Mouse (Mus musculus): ENCODE measurements around the gene Gpc6.

Gpc6 gene

DNA sequence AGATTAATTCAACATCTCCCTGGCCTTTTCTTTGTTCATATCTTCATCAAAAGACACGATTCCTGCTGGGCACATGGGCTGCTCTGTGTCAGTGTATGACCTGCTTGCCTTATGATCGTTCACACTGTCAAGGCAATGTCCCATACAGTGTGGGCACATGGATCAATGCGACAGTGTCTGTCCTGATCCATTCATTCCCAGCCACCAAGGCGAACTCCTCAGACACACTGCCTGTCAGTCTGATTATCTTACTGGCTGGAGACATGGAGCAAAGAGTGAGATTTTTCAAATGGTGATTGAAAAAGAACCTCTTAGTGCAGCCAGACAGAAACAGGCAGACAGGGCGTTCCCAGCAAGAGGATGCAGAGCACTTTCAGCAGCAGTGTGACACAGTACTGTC, 143.1 kb downstream of the Gpc6 start:
- DNase-seq, result no peak

DNA sequence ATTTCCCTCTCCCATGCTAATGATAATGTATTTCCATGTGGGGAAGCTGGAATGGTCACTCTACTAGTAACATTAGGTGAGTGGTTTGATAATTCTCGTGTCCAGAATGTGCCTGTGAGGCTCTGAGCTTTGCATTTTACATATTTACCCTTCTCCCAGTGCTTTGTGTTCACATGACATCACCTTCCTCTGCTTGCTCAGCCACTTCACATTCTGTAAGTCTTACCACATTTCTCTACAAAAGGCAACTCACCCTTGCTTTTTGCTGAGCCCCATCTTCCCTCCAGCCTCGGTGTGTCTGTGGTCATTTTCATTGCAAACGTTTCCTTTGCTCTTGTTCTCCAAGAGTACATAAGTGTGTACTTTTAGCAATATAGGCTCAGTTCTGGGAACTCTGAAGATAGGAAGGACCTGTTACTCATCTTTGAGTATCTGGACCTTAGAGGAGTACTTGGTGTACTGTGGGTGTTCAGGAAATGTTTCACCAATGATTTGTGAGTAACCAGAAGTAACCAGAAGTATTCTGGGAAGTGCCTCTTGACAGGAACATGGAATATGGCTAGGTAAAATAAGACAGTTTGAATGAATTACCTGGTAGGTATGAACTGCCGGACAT, 145.5 kb downstream of the Gpc6 start:
- DNase-seq, result no peak

DNA sequence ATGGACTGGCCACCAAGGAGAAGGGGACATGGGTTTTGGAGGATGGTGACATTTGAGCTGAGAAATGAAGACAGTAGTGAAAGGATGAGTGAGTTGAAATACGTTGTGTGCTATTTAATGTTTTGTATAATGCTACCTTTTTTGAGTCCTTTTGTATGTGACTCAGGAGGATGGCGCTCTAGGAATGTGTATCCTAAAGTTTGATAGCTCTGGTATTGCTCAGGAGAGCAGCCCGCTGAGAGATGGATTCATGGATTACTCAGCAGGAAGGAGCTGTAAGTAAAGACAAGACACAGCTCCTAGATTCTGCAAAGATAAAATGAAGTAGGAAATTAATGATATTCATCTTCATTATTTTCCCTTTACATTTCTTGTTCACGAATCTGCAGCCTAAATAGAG, 168.5 kb downstream of the Gpc6 start:
- no peak for DNase-seq

DNA sequence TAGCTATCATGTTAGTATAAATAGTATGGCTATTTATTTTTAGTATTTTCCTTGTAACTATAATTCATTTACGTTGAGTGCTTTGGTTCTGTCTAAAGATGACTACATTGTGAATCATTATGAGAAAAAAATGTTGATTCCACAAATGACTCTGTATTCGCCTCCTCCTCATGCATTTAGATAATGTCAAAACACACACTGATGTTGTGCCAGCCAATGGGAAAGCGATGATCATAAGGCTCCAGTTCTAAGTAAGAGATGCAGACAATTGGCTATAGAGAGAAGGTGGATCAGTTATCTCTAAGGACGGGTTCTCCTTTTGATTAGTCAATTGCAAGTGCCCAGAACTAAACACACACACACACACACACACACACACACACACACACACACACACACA, 181.8 kb downstream of the Gpc6 start:
- DNase-seq, result no peak

DNA sequence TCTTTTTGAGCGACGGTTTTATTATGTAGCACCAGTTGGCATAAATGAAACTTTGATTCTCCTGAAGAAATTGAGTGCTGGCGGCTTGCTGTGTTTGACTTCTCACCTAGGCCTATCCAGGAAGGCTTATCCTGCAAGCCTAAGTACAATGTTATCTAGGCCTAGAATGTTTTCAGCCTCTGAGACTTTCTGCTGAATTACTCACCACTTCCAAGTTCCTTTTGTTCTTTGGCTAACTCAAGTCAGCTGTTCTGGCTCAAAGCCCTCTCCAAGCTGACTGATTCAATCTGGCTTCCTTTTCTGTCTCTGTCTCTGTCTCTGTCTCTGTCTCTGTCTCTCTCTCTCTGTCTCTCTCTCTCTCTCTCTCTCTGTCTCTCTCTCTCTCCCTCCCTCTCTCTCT, 188.0 kb downstream of the Gpc6 start:
- no peak for DNase-seq

DNA sequence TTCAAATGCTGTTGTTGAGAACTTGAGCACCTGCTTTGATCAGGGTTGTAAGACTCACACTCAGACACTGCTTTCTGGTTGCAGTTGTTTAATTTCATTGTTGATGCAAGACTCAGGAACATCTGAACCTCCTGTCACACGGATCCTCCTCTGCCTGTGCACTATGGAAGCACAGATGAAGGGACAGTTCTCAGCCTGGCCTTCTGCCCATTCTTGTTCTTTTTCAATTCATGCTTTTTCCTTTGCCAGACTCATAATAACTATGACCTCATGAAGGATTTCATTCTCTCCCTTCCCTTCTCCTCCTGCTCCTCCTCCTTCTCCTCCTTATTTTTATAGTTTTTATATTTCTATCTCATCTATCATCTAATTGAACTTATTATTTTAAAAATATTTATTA, 196.9 kb downstream of the Gpc6 start:
- DNase-seq, result peak; percentile 30 to 43

DNA sequence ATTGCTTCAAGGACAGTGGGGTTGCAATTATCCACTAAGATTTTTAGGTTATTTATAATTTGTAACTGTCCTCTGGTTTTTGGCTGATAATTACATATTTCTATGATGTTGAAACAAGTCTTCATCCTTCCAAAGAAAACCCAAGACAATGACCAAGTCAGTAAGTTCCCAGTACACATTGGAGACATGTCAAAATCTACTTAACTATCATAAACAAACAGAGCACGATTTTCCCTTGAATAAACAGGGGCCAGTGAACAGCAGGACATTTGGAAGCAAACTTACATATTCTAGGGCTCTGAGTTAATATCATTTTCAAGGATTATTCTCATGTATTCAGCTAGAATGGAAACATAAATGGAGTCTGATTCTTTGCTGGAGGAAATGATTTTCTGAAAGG, 205.2 kb downstream of the Gpc6 start:
- DNase-seq, result no peak

DNA sequence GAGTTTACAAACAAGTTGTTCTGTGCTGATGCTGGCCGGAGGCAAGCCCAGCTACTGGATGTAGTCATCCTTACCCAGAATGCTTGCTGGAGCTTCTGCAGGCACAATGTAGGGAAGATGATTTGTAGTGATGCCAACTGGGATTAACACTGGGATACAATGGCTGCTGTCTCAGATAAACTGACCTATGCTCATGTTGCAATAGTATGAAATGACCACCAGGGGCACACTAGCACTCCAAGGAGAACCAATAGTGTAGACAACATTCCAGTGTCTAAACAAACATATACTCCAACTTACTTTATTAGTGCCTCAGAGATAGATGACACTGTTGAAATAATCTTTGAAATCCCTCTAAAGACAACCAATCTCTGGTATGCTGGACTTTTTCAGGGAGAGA, 206.2 kb downstream of the Gpc6 start:
- DNase-seq, result no peak

DNA sequence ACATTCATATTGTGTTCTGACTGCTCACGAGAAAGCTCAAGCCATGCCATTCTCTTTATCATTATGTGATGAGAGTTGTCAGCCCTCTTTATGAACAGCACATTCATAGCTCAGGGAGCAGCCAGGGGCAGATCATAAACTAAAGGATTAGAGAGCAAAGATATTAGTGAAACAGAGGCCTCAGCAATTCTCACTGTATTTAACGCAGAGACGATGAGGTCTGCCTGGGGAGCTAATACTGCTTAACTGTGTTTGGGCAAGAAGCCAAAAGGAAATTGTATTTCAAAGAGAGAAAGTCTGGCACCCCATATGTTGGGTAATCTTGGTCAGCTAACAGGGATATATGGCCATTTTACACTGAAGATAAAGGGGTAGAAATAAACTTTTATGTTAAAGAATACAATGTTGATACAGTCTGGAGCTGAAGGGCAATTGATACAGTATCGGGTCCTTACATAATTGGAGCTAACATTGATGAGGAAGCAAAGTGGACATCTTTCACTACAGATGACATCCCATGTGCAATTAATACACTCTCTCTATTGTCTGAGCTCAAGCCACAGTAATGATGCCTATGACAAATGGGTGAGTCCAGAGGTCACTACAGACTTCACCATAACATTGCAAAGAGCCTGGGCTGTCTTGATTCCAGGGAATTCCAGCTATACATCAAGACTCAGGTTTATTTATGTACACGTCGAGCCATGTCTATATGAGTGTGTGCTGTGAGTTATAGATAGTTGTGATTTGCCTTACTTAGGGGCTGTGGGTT, 216.1 kb downstream of the Gpc6 start:
- peak; percentile 4 to 40 for DNase-seq

DNA sequence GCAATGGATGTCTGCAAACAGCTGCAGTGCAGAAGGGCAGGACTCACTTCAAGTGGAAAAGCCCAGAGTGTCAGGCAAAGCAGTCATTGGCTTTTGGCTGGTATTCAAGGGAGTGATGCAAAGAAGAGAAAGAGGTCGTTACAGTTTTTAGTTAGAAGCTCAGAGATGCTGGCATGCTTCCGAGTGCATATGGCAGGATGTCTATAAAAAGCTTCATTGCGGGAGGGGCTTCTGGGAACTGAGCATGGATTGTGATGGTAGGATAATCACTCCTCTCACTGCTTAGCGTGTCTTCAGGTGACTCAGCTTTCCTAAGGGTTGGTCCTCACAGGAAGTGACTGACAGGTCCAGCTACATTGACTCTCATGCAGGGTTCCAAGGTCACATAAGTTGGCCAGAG, 221.0 kb downstream of the Gpc6 start:
- DNase-seq, result peak; percentile 51 to 57

DNA sequence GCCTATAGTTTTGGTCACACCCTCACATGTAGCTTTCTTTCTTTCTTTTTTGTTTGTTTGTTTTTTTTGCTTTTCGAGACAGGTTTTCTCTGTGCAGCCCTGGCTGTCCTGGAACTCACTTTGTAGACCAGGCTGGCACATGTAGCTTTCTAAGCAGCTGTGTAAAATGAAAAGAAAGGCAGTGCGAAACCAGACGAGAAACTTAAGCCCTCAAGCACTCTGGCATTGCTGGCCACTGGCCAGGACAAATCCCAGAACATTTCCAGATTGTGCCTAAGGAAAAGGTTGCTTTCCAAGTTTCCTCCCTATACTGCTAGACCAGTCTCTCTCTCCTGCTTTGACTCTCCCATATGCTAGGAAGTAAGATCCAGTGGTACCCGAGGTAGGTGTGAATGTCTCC, 221.6 kb downstream of the Gpc6 start:
- DNase-seq, result peak in 1 of 2 experiments; percentile 20

DNA sequence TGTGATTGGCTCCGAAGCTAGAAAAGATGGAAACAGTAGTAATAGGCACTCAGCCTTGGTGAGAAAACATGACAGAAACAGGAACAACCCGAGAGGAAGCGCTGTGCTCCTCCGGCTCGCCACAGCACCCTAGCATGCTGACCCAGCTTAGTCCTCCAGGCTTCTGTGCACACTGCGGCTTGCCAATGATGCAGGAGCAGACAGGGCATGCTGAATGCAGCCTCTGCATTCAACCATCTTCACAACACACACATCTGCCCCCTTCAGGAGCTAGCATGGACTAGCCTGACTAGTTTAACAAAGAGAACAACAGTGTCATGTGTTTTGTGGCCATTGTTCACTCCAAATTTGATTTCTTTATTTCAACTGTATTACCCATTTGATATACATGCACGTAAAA, 226.5 kb downstream of the Gpc6 start:
- DNase-seq, result no peak

DNA sequence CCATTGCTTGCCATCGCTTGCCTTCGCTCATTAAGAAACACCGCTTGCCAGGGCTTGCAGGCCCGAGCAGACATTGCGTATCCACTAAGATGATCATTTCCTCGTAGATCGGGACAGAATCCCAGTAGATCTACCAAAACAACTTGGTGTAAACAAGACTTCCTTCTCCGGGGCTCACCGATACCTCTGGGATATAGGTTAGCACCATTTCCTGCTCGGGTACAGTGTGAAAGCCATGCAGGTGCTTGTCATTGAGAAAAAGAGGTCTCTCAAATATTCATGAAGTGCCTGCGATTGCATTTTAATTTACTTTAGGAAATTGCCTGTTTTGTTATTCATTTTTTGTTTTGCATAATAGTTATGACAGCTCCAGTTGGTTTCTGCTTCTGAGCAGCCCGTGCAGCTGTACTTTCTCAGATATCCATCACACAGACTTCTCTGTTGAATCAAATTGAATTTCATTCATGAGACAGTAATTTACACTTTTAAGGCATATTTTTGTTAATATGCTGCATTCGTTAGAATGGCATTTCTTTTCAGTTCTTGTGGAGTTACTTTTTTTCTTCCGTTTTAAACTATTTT, 230.9 kb downstream of the Gpc6 start:
- no peak for DNase-seq

DNA sequence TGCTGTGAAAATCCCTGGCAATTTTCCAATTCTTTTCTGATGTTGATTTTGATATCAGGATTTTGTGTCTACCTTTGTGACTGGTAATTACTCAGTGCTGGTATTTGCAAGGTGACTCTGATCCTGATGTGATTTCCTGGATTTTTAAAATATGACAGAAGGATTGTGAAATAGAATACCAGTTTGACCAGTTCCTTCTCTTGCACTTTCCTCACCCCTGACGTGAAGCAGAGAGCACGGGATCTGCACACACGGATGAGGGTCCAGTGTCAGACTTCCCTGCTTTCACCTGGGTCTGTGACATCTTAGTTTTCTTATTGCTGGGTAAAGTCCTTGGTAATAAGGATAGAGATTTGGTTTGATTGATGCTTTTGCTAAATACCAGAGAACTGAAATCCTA, 232.3 kb downstream of the Gpc6 start:
- DNase-seq, result no peak

DNA sequence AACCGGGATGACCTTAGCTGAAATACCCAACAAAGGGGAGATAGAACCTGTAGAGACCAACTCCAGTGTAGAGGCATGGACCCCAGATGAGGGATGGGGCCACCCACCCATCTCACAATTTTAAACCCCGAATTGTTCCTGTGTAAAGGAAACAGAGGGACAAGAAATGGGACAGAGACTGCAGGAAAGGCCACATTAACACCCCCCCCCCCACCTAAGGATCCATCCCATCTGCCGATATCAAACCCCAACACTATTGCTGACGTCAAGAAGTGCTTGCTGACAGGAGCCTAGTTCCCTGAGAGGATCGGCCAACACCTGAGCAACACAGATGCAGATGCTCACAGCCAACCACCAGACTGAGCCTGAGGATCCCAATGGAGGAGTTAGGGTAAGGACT, 241.2 kb downstream of the Gpc6 start:
- DNase-seq, result no peak

DNA sequence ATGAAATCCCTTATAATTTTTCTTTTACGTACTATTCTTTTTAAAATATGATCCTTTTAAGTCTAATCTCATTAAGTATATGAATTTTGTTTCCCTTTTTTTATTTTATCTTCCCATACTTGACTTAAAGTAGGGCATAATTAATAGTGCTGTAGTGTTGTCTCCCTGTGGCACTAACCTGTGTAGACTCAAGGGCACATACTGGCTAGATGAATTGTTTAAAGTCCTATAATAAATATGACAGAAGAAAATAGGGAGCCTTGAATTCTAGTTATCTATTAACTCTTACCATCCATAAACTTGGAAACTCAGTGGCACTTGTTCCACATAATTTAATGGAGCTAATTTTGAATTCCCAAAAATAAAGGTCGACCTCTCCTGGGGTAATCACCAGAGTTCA, 268.2 kb downstream of the Gpc6 start:
- DNase-seq, result no peak

DNA sequence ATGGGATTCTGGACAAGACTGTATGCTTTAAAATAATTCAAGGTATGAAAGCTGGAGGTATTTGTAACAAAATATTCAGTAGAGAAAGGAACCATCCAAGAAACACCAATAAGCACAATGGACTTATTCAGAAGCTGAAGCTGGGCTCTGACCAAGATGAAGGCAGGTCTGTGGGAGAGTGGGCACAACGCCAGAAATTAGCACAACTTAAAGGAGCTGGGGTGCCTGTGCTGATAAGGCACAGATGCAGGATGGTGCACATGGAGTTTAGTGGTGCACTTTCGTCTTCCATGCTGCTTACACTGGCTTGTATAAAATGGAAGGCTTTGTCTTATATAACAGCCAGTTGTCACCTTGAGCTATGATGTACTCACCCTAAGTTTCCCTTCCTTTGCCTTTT, 276.9 kb downstream of the Gpc6 start:
- peak; percentile 10 to 26 for DNase-seq

DNA sequence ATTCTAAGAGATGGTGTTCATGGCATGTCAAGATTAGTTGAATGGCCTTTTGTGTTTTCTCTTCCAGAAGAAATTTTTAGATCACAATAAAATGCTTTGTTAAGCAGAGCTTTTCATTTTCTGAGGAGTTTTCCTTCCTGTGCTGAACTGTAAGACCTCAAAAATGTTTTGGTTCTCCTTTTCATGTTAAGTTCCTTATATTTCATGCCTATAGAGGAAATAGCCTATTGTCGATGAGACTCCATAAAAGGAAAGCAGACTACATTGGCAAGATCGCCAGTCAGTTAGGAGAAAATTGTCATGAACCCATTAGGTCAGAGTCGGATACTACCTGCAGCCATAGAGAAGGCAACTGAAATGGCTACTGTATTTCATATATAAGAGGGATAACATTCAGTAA, 278.8 kb downstream of the Gpc6 start:
- no peak for DNase-seq

DNA sequence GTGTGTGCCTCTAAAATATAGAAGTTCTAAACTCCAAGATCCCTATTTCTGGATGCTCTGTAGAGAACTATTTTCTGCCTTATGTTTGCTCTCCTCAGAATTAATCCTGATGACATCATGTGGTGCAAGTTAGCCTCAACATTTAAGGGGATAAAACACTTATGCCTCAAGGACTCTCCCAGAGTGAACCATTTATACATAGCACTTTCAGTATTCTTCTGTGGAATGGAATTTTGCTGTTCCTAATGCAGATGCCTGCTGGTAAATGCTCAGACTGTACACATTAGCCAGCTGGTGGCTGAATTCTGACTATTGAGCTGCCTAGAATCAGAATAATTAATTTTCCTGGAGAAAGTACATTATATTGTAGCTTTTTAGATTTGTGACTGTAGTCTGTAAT, 289.3 kb downstream of the Gpc6 start:
- DNase-seq, result no peak

DNA sequence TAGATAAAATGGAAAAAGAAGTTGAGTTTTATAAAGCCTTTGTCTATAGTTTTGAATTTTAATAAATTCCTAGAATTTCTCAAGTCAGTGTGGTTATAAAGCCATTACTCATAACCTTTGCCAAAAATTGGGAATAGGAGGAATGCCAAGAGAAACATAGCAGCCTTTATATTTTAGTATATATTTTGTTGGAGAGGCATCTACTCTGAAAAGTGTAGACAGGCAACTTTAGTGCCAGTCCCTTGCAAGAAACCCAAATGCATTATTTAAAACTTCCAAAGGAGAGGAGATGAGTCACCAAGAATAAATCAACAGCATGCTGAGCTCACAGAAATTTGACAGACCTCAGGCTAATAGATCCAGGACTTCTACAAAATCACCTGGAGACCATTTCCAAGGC, 301.8 kb downstream of the Gpc6 start:
- no peak for DNase-seq

DNA sequence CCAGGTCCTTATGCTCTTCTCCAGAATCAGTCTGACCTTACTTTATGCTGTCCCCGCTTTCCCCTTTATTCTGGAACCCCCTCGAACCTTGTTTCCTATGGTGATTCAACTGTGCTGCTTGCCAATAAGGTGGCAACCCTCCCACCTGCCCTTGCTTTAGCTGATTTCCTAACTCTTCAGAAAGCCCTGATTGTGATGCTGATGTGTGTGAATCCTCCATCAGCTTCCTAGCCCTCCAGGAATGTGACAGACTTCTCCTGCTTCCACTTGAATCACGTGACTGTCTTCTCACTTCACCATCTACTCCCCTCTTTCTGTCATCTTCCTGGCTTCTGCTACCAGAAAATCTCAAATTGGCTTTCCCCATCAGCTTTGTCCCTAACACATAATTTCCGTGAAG, 305.4 kb downstream of the Gpc6 start:
- no peak for DNase-seq

DNA sequence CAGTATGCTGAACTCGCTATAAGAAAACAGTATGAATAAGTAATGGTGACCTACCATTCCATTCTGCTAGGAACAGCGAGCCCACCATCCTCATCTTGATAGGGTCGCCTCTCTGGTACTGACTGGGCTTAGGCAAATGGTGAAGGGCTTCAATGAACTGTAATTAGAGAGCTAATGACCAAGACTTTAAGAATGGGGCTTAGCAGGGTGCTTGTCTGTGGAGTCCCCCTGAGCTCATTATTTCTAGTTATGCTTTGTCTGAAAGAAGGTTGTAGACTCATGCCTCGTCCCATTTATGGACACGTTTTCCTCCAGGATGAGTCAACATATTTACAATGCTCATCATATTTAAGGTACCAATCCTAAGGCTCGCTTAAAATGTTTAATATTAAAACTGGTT, 313.1 kb downstream of the Gpc6 start:
- DNase-seq, result no peak

DNA sequence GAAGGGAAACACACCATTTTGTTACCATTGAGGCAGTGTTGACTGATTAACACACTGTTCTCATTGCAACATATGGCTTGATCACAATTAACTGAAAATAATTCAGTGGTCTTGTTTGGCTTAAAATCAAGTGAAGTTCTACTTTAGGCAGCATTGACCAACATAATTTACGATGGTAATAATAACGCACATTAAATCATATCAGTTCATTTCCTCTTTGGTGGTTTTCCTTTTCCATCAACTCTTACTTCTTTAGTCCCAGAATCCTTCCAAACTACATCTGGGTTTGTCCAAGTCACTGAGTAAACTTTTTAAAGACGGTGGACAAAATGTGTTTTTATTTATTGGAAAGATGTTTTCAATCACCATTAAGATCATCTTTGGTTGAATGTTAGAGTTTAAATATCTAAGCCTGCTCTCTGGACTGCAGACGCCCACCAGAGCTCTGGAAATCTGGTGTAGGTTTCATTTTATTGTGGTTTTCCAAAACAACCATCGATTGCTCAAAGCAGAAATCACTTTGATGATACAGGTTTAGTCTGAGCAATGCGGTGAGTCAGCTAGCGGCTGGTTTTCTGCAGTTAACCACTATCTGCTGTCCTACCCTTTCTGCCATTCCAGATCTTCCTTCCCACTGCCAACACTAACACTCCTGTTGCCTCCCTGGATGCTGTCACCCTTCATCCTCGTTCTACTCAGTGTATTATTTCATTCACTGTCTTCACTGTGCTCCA, 314.7 kb downstream of the Gpc6 start:
- no peak for DNase-seq

DNA sequence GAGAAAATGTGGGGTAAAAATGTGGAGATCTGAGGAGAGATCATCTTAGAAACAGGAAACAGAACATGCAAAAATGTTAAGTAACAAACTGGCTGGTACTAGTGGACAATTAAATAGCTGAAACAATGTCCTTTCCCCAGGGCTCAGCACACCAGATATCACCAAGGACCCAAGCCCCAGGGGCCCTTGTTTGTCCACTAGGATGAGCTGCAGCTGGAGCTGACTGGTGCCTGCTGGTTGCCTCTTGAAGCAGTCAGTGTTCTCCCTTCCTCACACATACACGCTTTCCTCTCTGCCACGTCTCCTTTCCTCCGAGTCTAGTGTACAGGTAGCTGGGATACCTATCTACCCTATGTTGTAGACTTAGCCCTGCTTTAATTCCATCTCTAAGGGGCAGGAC, 320.5 kb downstream of the Gpc6 start:
- DNase-seq, result no peak
